Mouse (Mus musculus) hindbrain, postnatal 0 days (tissue): ENCODE results near the gene Ppp1r16b. TPM values are rescaled to one million over a fixed set of nuclear protein-coding genes. Genes with fewer than 3 reads are reported as not detected.

Experiments
- ATAC-seq: fragments of 200-750 bp; cut with Nextera tagmentation; 2 replicates; pipeline ENCODE4 v1.8.0; 2017; ENCODE audit warnings: mild to moderate bottlenecking, moderate TSS enrichment, moderate library complexity
- DNase-seq: peaks from one replicate; pipeline ENCODE4 v3.0.0-alpha.2; 2015; ENCODE audit warnings: low spot score
- H3K27ac ChIP-seq: fragments of 300-500 bp; sonication (generic); 2 replicates; pipeline ENCODE4 v1.5.1; 2014; ENCODE audit warnings: mild to moderate bottlenecking
- H3K27me3 ChIP-seq: fragments of 300-500 bp; sonication (generic); 2 replicates; pipeline ENCODE4 v1.6.1; 2014; ENCODE audit warnings: low read length, mixed read lengths; ENCODE audit not compliant: insufficient read depth
- H3K36me3 ChIP-seq: fragments of 300-500 bp; sonication (generic); 2 replicates; pipeline ENCODE4 v1.6.1; 2014; ENCODE audit warnings: low read length, mixed read lengths; ENCODE audit not compliant: insufficient read depth
- H3K4me1 ChIP-seq: fragments of 300-500 bp; sonication (generic); 2 replicates; pipeline ENCODE4 v1.6.1; 2014; ENCODE audit warnings: antibody characterized with exemption, low read length, mixed read lengths; ENCODE audit not compliant: insufficient read depth
- H3K4me2 ChIP-seq: fragments of 300-500 bp; sonication (generic); 2 replicates; pipeline ENCODE4 v1.6.1; 2014; ENCODE audit warnings: low read depth, mild to moderate bottlenecking, low read length, moderate library complexity, mixed read lengths
- H3K4me3 ChIP-seq: fragments of 300-500 bp; sonication (generic); 2 replicates; pipeline ENCODE4 v1.5.1; 2014; ENCODE audit warnings: low read length
- H3K9ac ChIP-seq: fragments of 300-500 bp; sonication (generic); replicated peaks from 2 replicates; pipeline ENCODE4 v1.6.1; 2014; ENCODE audit warnings: mild to moderate bottlenecking, low read length, moderate library complexity, mixed read lengths
- H3K9me3 ChIP-seq: fragments of 300-500 bp; sonication (generic); 2 replicates; pipeline ENCODE4 v1.6.1; 2016; ENCODE audit warnings: low read length, mixed read lengths
- CTCF ChIP-seq: IDR thresholded peaks from 2 replicates; pipeline ENCODE4 v1.5.1; 2016; ENCODE audit warnings: antibody characterized with exemption, control low read depth, low read depth
- WGBS: fragments of 180-500 bp; shearing (Covaris S2); extraction: QIAGEN DNeasy Blood & Tissue Kit; methylation state at CpG from one replicate; pipeline ENCODE4 v1.1.7; 2014; 5-methylcytosine and 5-hydroxymethylcytosine counted together
- polyA plus RNA-seq: library from polyadenylated mRNA; unstranded; fragments of >200 nt; fragmentation: Nextera tagmentation; extraction: Ambion mirVana; gene quantifications from 2 replicates; pipeline ENCODE4 v1.2.1, GENCODE M21; 2015
- total RNA-seq: library from RNA; depleted of rRNA; stranded (reverse); fragments of >200 nt; gene quantifications from 2 replicates; pipeline ENCODE4 v1.2.3, GENCODE M21; 2014

The Ppp1r16b gene
- total and polyA plus RNA-seq, 2 experiments from 2014 or later: 30.3 to 32.4 TPM

- no peaks in the 10 kb centered on the region for H3K9me3 ChIP-seq
- 76% methylated on average over 5 of the region's 5 CpGs for WGBS
- no peak overlapping the region for H3K4me2 ChIP-seq
- DNase-seq (no peak), ATAC-seq (no peak)
- H3K27me3 ChIP-seq: no peaks in the 10 kb centered on the region
- no peak for TF ChIP-seq CTCF
- no peaks in the 10 kb centered on the region for H3K4me1 ChIP-seq
- H3K36me3 ChIP-seq: no peaks in the 10 kb centered on the region
- H3K27ac ChIP-seq: no peak overlapping the region
- H3K9ac ChIP-seq: no peak overlapping the region
- H3K4me3 ChIP-seq: no peak overlapping the region
These were observed 52.6 kb downstream of the Ppp1r16b start for GRCm38 (mm10) chr2:158717551-158718418.

- 82% methylated on average over 12 of the region's 12 CpGs for WGBS
- ATAC-seq: no peak
These were observed 53.8 kb downstream of the Ppp1r16b start for GRCm38 (mm10) chr2:158718816-158719549.

DNA sequence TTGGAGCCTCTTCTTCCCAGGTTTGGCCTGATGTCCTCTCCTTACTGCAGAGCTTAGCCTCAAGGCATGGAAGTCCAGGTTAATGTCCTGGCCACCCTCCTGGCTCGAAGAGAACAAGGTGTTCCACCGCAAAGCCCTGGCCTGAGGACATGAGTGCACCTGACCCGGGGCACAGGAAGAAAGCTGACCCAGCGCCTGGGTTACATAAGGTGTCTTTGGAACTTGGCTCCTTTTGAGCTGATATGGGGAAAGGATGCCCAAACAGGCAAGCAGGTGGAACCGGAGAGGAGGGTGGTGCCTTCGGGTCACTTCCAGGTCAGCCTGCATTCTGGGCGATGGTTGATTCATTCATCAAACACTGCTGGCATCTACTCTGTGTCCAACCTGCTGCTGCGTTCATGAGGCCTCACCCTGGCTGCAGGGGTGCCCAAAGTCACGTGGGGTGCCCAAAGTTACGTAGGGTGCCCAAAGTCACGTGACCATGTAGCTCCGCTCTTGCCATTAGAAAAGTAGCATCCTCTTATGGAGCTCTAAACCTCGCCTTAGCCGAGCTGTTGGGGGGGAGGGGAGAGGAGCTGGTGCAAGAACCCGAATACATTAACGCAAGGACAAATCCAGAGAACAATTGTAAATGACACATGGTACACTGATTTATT lies 55.6 kb downstream of the Ppp1r16b start:
- ATAC-seq (no peak), DNase-seq (no peak)
- Histone ChIP-seq H3K27me3 (no peaks in the 10 kb centered on the region), H3K9me3 (no peaks in the 10 kb centered on the region), H3K4me3 (no peak overlapping the region), H3K4me2 (no peak overlapping the region), H3K27ac (no peak overlapping the region), H3K9ac (no peak overlapping the region), H3K36me3 (no peaks in the 10 kb centered on the region), H3K4me1 (peaks cover 5% of the 10 kb centered on the region; the same call in 1 of the 2 replicates)
- WGBS: 69% methylated on average over 16 of the region's 16 CpGs
- TF ChIP-seq CTCF: no peak

More at GRCm38 (mm10) chr2:158718816-158719549, 53.8 kb downstream of the Ppp1r16b start:
- H3K4me1 ChIP-seq: peaks cover 5% of the 10 kb centered on the region; the same call in 1 of the 2 replicates
- H3K9ac ChIP-seq: no peak overlapping the region
- no peak overlapping the region for H3K4me2 ChIP-seq
- TF ChIP-seq CTCF: no peak
- no peak overlapping the region for H3K4me3 ChIP-seq
- H3K9me3 ChIP-seq: no peaks in the 10 kb centered on the region
- DNase-seq: no peak
- no peak overlapping the region for H3K27ac ChIP-seq
- no peaks in the 10 kb centered on the region for H3K27me3 ChIP-seq
- no peaks in the 10 kb centered on the region for H3K36me3 ChIP-seq

- no peaks in the 10 kb centered on the region for H3K27me3 ChIP-seq
- DNase-seq (no peak), ATAC-seq (no peak)
- H3K4me1 ChIP-seq: peaks cover 5% of the 10 kb centered on the region; the same call in 1 of the 2 replicates
- no peak overlapping the region for H3K4me2 ChIP-seq
- no peak overlapping the region for H3K9ac ChIP-seq
- no peaks in the 10 kb centered on the region for H3K36me3 ChIP-seq
- 26% methylated on average over 3 of the region's 3 CpGs for WGBS
- no peak overlapping the region for H3K27ac ChIP-seq
- H3K4me3 ChIP-seq: no peak overlapping the region
- no peak for TF ChIP-seq CTCF
- no peaks in the 10 kb centered on the region for H3K9me3 ChIP-seq
These were observed 56.3 kb downstream of the Ppp1r16b start for GRCm38 (mm10) chr2:158721481-158721880.

DNA sequence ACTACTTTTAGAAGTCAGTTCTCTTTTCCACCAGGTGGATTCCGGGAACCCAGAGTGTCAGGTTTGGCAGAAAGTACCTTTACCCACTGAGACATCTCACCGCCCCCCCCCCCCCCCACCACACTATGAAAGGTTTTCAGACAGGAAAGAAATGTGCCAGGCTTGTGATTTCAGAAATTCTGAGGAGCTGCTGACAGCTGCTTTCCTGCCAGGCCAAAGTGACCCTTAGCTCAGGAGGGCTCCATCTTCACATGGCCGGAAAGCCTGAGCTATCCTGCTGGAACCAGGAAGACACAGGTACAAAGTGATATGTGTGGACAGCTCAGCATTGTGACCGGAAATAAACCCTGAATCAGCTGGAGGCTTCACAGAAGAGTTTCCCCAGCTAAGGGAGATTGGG lies 56.9 kb downstream of the Ppp1r16b start:
- Histone ChIP-seq H3K4me3 (no peak overlapping the region), H3K4me1 (peaks cover 5% of the 10 kb centered on the region; the same call in 1 of the 2 replicates), H3K9me3 (no peaks in the 10 kb centered on the region), H3K9ac (no peak overlapping the region), H3K27me3 (no peaks in the 10 kb centered on the region), H3K4me2 (no peak overlapping the region), H3K27ac (no peak overlapping the region), H3K36me3 (no peaks in the 10 kb centered on the region)
- DNase-seq: no peak
- ATAC-seq: no peak
- 82% methylated on average over 4 of the region's 4 CpGs for WGBS
- TF ChIP-seq CTCF: no peak

- H3K4me3 ChIP-seq: no peak overlapping the region
These were observed 57.9 kb downstream of the Ppp1r16b start for GRCm38 (mm10) chr2:158722991-158723551.

More at GRCm38 (mm10) chr2:158722991-158723551, 57.9 kb downstream of the Ppp1r16b start:
- WGBS: 55% methylated on average over 6 of the region's 6 CpGs
- H3K27me3 ChIP-seq: no peaks in the 10 kb centered on the region
- H3K4me2 ChIP-seq: no peak overlapping the region
- no peak for ATAC-seq
- H3K27ac ChIP-seq: no peak overlapping the region
- peaks cover 5% of the 10 kb centered on the region; the same call in 1 of the 2 replicates for H3K4me1 ChIP-seq
- H3K9ac ChIP-seq: no peak overlapping the region
- TF ChIP-seq CTCF: no peak
- DNase-seq: no peak
- no peaks in the 10 kb centered on the region for H3K9me3 ChIP-seq
- H3K36me3 ChIP-seq: no peaks in the 10 kb centered on the region
